Mouse (Mus musculus) stomach, embryonic 15.5 days (tissue): ENCODE measurements around the gene 9130023H24Rik. TPM values are rescaled to one million over a fixed set of nuclear protein-coding genes. Genes with fewer than 3 reads are reported as not detected.
A peak's percentile ranks its signal among the peaks of the same experiment; 100 is the strongest.

Source experiments
- ATAC-seq: fragments of 200-750 bp; cut with Nextera tagmentation; 2 replicates; pipeline ENCODE4 v1.8.0; 2017; ENCODE audit warnings: low read depth, moderate number of reproducible peaks, moderate TSS enrichment; ENCODE audit not compliant: insufficient read depth, low FRiP score
- H3K27ac ChIP-seq: fragments of 300-500 bp; sonication (generic); 2 replicates; pipeline ENCODE4 v1.5.1; 2015; ENCODE audit warnings: mild to moderate bottlenecking, inconsistent platforms
- H3K27me3 ChIP-seq: fragments of 300-500 bp; sonication (generic); replicated peaks from 2 replicates; pipeline ENCODE4 v1.6.1; 2015; ENCODE audit warnings: inconsistent platforms
- H3K36me3 ChIP-seq: fragments of 300-500 bp; sonication (generic); 2 replicates; pipeline ENCODE4 v1.6.1; 2015; ENCODE audit warnings: inconsistent platforms
- H3K4me1 ChIP-seq: fragments of 300-500 bp; sonication (generic); 2 replicates; pipeline ENCODE4 v1.6.1; 2015; ENCODE audit warnings: inconsistent platforms
- H3K4me2 ChIP-seq: fragments of 300-500 bp; sonication (generic); 2 replicates; pipeline ENCODE4 v1.6.1; 2015; ENCODE audit warnings: mild to moderate bottlenecking, inconsistent platforms
- H3K4me3 ChIP-seq: fragments of 300-500 bp; sonication (generic); replicated peaks from 2 replicates; pipeline ENCODE4 v1.5.1; 2015; ENCODE audit warnings: inconsistent platforms
- H3K9ac ChIP-seq: fragments of 300-500 bp; sonication (generic); 2 replicates; pipeline ENCODE4 v1.6.1; 2015; ENCODE audit warnings: inconsistent platforms
- H3K9me3 ChIP-seq: fragments of 300-500 bp; sonication (generic); 2 replicates; pipeline ENCODE4 v1.6.1; 2016; ENCODE audit warnings: inconsistent platforms
- WGBS: fragments of 180-500 bp; shearing (Covaris S2); methylation state at CpG from one replicate; pipeline ENCODE4 v1.1.7; 2015; 5-methylcytosine and 5-hydroxymethylcytosine counted together
- polyA plus RNA-seq: library from polyadenylated mRNA; unstranded; fragments of >200 nt; fragmentation: Nextera tagmentation; extraction: Ambion mirVana; gene quantifications from 2 replicates; pipeline ENCODE4 v1.2.1, GENCODE M21; 2015

The 9130023H24Rik gene
- polyA plus RNA-seq, 1 experiment from 2014 or later, result 6.1 TPM

GRCm38 (mm10) chr7:128265411-128265810 lies 27.6 kb upstream of the 9130023H24Rik start, which contains the start of gene Slc5a2:
Gene Slc5a2, plus strand, starts transcription at chr7:128265657.
- WGBS, result 78% methylated on average over 6 of the region's 6 CpGs
- no peaks in the 10 kb centered on the region for H3K36me3 ChIP-seq
- H3K4me1 ChIP-seq, result 0 out of 2 replicates have a peak, but pooled peaks cover 4% of the 10 kb centered on the region
- H3K4me2 ChIP-seq, result no peak within 1 kb of the TSS
- no peaks in the 10 kb centered on the region for H3K27me3 ChIP-seq
- no peak within 1 kb of the TSS for H3K27ac ChIP-seq
- H3K4me3 ChIP-seq, result no peak within 1 kb of the TSS
- no peaks in the 10 kb centered on the region for H3K9me3 ChIP-seq
- ATAC-seq, result no peak
- H3K9ac ChIP-seq, result no peak within 1 kb of the TSS

GRCm38 (mm10) chr7:128256783-128257334 lies 19.0 kb upstream of the 9130023H24Rik start:
- H3K4me3 ChIP-seq, result no peak overlapping the region
- no peak overlapping the region for H3K27ac ChIP-seq
- no peaks in the 10 kb centered on the region for H3K9me3 ChIP-seq
- ATAC-seq, result no peak
- H3K36me3 ChIP-seq, result 0 out of 2 replicates have a peak, but pooled peaks cover 7% of the 10 kb centered on the region
- 22% methylated on average over 5 of the region's 5 CpGs for WGBS
- no peaks in the 10 kb centered on the region for H3K27me3 ChIP-seq
- H3K4me1 ChIP-seq, result 0 out of 2 replicates have a peak, but pooled peaks cover 3% of the 10 kb centered on the region
- no peak overlapping the region for H3K4me2 ChIP-seq
- no peak overlapping the region for H3K9ac ChIP-seq

- H3K4me2 ChIP-seq, result no peak overlapping the region
- 0 out of 2 replicates have a peak, but pooled peaks cover 7% of the 10 kb centered on the region for H3K36me3 ChIP-seq
- no peak overlapping the region for H3K4me3 ChIP-seq
- H3K27ac ChIP-seq, result no peak overlapping the region
- no peak for ATAC-seq
- H3K27me3 ChIP-seq, result no peaks in the 10 kb centered on the region
- WGBS, result 76% methylated on average over 5 of the region's 5 CpGs
- no peak overlapping the region for H3K9ac ChIP-seq
- no peaks in the 10 kb centered on the region for H3K9me3 ChIP-seq
- peaks cover 8% of the 10 kb centered on the region; the same call in 1 of the 2 replicates for H3K4me1 ChIP-seq
These were observed 17.9 kb upstream of the 9130023H24Rik start for GRCm38 (mm10) chr7:128255757-128256156.

- H3K4me1 ChIP-seq, result peaks cover 12% of the 10 kb centered on the region
- ATAC-seq, result no peak
- no peaks in the 10 kb centered on the region for H3K9me3 ChIP-seq
- no peak overlapping the region for H3K9ac ChIP-seq
- WGBS, result 48% methylated on average over 2 of the region's 2 CpGs
- H3K36me3 ChIP-seq, result 0 out of 2 replicates have a peak, but pooled peaks cover 7% of the 10 kb centered on the region
- H3K4me2 ChIP-seq, result no peak overlapping the region
- no peak overlapping the region for H3K27ac ChIP-seq
- H3K27me3 ChIP-seq, result no peaks in the 10 kb centered on the region
- H3K4me3 ChIP-seq, result no peak overlapping the region
These were observed 17.1 kb upstream of the 9130023H24Rik start for GRCm38 (mm10) chr7:128254978-128255377.

DNA sequence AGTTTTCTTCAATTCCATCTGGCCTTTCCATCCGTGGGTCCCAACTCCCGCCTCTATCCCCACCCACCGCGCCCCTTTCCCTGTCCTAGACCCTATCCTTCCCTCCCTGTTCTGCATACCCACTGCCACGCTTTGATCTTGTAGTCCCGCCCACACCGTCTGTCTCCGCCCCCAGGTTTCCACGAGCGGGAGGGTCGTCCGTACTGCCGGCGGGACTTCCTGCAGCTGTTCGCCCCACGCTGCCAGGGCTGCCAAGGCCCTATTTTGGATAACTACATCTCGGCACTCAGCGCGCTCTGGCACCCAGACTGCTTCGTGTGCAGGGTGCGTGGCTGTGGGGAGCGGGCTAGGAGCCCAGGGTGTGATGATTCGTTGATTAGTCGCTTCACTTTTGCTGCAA lies 14.8 kb upstream of the 9130023H24Rik start:
- Histone ChIP-seq H3K4me3 (0 out of 2 replicates have a peak overlapping the region, but pooled peaks have one; percentile 7), H3K4me2 (peak overlapping the region; percentile 43), H3K4me1 (peaks cover 24% of the 10 kb centered on the region), H3K9me3 (no peaks in the 10 kb centered on the region), H3K9ac (no peak overlapping the region), H3K27ac (no peak overlapping the region), H3K27me3 (no peaks in the 10 kb centered on the region), H3K36me3 (0 out of 2 replicates have a peak, but pooled peaks cover 7% of the 10 kb centered on the region)
- no peak for ATAC-seq
- 16% methylated on average over 24 of the region's 24 CpGs for WGBS

DNA sequence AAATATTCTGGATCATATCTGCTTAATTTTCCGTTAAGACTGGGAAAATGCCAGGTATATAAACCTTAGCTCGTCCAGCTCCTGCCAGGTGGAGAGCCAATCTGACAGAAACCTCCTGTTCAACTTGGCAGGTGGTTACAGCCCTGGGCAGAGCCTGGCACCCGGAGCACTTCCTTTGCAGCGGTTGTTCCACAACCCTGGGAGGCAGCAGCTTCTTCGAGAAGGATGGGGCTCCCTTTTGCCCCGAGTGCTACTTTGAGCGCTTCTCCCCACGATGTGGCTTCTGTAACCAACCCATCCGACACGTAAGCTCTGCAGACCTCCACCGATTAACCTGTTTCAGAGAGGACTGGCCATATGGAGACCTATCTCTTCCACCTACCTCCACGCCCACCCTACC lies 14.1 kb upstream of the 9130023H24Rik start:
- Histone ChIP-seq H3K27ac (no peak overlapping the region), H3K9ac (no peak overlapping the region), H3K36me3 (0 out of 2 replicates have a peak, but pooled peaks cover 7% of the 10 kb centered on the region), H3K4me3 (no peak overlapping the region; the same call in 1 of the 2 replicates), H3K4me2 (peak overlapping the region; percentile 43), H3K4me1 (peaks cover 25% of the 10 kb centered on the region), H3K9me3 (no peaks in the 10 kb centered on the region), H3K27me3 (no peaks in the 10 kb centered on the region)
- ATAC-seq, result no peak
- WGBS, result 47% methylated on average over 12 of the region's 12 CpGs

DNA sequence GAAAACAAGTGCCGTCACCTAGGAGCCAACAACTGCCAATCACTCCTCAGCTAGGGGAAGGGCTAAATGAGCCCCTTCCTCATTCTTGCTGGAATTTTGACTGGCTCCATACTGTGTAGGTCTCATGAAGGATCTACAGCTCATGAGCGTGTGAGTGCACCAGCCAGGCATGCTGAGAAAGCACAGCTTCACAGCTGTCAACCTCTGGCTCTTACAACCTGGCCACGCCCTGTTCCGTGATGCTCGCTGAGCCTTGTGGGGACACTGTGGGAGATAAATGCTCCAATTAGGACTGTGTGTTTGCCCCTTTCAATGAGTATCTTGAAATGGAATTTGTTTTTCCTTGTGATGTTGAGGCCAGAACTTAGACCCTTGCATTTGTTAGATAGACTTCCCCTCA lies 12.2 kb upstream of the 9130023H24Rik start:
- H3K9ac ChIP-seq, result no peak overlapping the region
- peak overlapping the region; percentile 5; the same call in 1 of the 2 replicates for H3K4me2 ChIP-seq

DNA sequence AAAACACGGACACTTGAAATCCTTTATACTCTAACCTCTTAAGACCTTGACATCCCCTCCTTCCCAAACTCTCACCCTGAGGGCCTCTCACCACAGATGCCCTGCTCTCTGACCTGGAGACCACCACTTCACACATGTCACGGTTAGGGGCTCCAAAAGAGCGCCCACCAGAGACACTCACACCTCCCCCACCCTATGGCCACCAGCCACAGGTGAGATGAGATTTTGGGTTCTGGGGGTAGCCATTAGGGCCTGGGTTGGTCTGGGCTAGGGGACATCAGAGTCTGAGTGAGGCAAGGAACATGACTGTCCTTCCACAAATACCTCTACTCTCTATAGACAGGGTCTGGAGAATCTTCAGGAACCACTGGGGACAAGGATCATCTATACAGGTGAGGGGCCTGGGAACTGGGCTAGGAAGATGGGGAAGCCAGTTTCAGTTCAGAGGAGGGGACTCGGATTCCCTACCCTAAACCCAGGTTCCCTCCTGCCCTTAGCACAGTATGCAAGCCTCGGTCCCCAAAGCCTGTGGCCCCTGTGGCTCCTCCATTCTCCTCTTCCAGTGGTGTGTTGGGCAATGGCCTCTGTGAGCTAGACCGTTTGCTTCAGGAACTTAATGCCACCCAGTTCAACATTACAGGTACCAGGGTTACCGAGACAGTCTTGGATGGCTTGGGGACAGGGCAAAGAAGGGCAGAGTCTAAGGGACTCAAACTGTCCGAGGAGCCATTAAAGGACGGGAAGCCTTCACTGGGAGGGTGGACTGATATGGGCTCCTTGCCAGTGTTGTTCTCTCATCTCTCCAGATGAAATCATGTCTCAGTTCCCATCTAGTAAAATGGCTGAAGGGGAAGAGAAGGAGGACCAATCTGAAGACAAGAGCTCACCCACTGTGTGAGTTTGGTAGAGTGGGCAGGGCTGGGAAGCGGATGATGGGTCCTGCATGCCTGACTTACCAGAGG lies 10.5 kb upstream of the 9130023H24Rik start:
- no peak overlapping the region; the same call in 1 of the 2 replicates for H3K27ac ChIP-seq
- H3K27me3 ChIP-seq, result no peaks in the 10 kb centered on the region
- ATAC-seq, result no peak
- H3K4me2 ChIP-seq, result peak overlapping the region; percentile 61
- peak overlapping the region; percentile 16; the same call in 1 of the 2 replicates for H3K9ac ChIP-seq
- H3K4me3 ChIP-seq, result peak overlapping the region; percentile 55
- peaks cover 21% of the 10 kb centered on the region for H3K36me3 ChIP-seq
- H3K9me3 ChIP-seq, result no peaks in the 10 kb centered on the region
- H3K4me1 ChIP-seq, result peaks cover 35% of the 10 kb centered on the region
- 75% methylated on average over 10 of the region's 10 CpGs for WGBS

More for the DNA sequence above, 12.2 kb upstream of the 9130023H24Rik start:
- no peak overlapping the region for H3K4me3 ChIP-seq
- WGBS, result 78% methylated on average over 5 of the region's 5 CpGs
- peaks cover 13% of the 10 kb centered on the region; the same call in 1 of the 2 replicates for H3K36me3 ChIP-seq
- H3K27me3 ChIP-seq, result no peaks in the 10 kb centered on the region
- no peak overlapping the region for H3K27ac ChIP-seq
- H3K9me3 ChIP-seq, result no peaks in the 10 kb centered on the region
- ATAC-seq, result no peak
- H3K4me1 ChIP-seq, result peaks cover 35% of the 10 kb centered on the region

DNA sequence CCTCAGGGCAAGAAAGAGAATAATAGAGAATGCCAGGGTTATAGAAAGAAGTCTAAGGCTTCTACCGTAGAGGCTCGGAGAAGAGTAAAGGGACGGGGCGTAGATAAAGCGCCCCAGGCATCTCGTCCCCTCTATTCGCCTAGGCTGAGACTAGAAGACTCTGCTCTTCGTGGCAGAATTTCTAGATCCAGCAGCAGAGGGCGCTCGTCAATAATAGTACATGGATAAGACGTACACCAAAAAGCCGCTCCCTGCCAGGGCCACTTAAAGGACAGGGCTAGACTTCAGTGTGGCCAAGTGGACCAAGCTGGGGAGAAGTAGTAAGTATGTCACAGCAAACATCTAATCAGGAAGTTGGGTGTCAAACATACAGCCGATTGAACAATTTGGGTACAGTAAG lies 9.6 kb upstream of the 9130023H24Rik start:
- Histone ChIP-seq H3K4me1 (peaks cover 35% of the 10 kb centered on the region), H3K27me3 (no peaks in the 10 kb centered on the region), H3K36me3 (peaks cover 26% of the 10 kb centered on the region), H3K27ac (peak overlapping the region; percentile 97), H3K9ac (peak overlapping the region; percentile 60; the same call in 1 of the 2 replicates), H3K4me2 (peak overlapping the region; percentile 61), H3K4me3 (peak overlapping the region; percentile 55), H3K9me3 (no peaks in the 10 kb centered on the region)
- ATAC-seq, result peak; percentile 75
- under 1% methylated on average over 13 of the region's 13 CpGs for WGBS

- 1% methylated on average over 29 of the region's 30 CpGs for WGBS
- peak within 1 kb of the TSS; percentile 97 for H3K27ac ChIP-seq
- H3K9ac ChIP-seq, result peak within 1 kb of the TSS; percentile 60
- peak within 1 kb of the TSS; percentile 55 for H3K4me3 ChIP-seq
- H3K4me2 ChIP-seq, result peak within 1 kb of the TSS; percentile 61
- ATAC-seq, result peak; percentile 83
- H3K9me3 ChIP-seq, result no peaks in the 10 kb centered on the region
- no peaks in the 10 kb centered on the region for H3K27me3 ChIP-seq
- peaks cover 33% of the 10 kb centered on the region for H3K36me3 ChIP-seq
- peaks cover 31% of the 10 kb centered on the region for H3K4me1 ChIP-seq
These were observed 8.9 kb upstream of the 9130023H24Rik start, which contains the start of gene Tgfb1i1 for GRCm38 (mm10) chr7:128246496-128247391. Gene Tgfb1i1, plus strand, starts transcription at chr7:128246812.

GRCm38 (mm10) chr7:128245547-128245946 lies 7.7 kb upstream of the 9130023H24Rik start:
- no peak overlapping the region for H3K4me3 ChIP-seq
- no peaks in the 10 kb centered on the region for H3K9me3 ChIP-seq
- WGBS, result 84% methylated on average over 4 of the region's 4 CpGs
- no peak overlapping the region for H3K9ac ChIP-seq
- peaks cover 41% of the 10 kb centered on the region for H3K36me3 ChIP-seq
- peaks cover 29% of the 10 kb centered on the region for H3K4me1 ChIP-seq
- no peaks in the 10 kb centered on the region for H3K27me3 ChIP-seq
- ATAC-seq, result no peak
- H3K4me2 ChIP-seq, result peak overlapping the region; percentile 61; the same call in 1 of the 2 replicates
- H3K27ac ChIP-seq, result peak overlapping the region; percentile 97
